Mouse (Mus musculus): ENCODE data around the gene Saa1.

Saa1 gene

DNA sequence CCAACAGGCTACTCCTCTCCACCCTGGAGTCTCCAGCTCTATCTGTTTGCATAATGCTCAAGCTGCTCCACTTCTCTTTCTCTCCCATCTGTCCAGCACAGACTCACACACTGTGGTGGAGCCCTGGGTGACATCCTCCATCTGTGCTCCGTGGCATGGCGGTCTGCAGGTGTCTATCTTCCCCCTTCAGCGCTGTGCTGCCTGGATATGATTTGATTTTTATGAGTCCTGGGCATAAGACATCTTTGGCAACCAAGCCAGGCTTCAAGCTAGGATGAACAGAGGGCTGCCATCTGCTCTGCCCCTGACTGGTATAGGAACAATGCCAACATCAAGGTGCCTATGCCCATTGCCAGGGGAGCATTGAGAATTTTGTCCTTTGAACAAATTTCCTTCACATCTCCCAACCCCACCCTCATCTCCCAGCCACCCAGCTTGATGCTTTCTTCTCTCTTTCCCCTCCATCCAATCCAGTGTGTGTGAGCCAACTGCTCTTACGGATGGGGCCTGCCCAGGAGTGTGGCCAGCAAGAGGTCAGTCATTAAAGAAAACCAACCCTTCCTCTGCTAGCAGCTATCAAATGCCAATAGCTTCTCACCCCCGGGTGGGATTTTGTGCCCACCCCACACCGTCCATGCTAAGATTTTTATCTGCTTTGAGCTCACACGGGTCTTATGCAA lies 24.0 kb downstream of the Saa1 start:
- DNase-seq (ENCODE audit: low spot score in 2 of 2) = no peak

GRCm38 (mm10) chr7:46716897-46717296 lies 25.9 kb downstream of the Saa1 start:
- DNase-seq (ENCODE audit: low spot score in 2 of 2) = no peak

DNA sequence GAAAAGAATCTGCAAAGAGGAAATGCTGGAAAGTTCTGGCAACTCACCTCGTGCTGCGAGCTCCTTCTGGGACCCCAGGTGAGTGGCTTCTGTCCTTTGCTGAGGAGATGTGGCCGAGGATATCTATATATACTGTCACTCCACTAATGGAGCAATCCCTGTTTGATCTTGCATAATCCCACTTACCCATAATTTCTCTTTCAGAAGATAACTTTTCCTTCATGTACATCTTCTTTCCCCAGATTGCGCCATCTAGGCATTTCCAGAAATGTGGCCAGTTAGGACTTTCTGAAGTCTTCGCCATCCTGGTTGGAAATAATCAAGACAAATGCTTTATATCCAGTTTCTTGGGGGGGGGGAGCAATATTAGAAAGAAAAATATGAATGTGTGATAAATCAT lies 27.2 kb downstream of the Saa1 start, which contains the start of gene Saa3:
TSS of gene Saa3 (minus strand) at position 101 of the 400 bp plus-strand sequence.
- no peak for DNase-seq (ENCODE audit: low spot score in 2 of 2)

- peak; percentile 61 to 74 for DNase-seq (ENCODE audit: low spot score in 2 of 2)
These were observed 28.3 kb downstream of the Saa1 start for GRCm38 (mm10) chr7:46714518-46714917.

GRCm38 (mm10) chr7:46712250-46712649 lies 30.5 kb downstream of the Saa1 start:
- DNase-seq (ENCODE audit: low spot score in 2 of 2) = no peak

- DNase-seq (ENCODE audit: low spot score in 2 of 2) = peak; percentile 77 to 83
These were observed 32.4 kb downstream of the Saa1 start, which contains the start of gene Saal1 for GRCm38 (mm10) chr7:46710390-46710844. Saal1 (minus strand) TSS chr7:46710680.

- DNase-seq (ENCODE audit: low spot score in 2 of 2) = no peak
These were observed 42.2 kb downstream of the Saa1 start for GRCm38 (mm10) chr7:46700521-46701025.

DNA sequence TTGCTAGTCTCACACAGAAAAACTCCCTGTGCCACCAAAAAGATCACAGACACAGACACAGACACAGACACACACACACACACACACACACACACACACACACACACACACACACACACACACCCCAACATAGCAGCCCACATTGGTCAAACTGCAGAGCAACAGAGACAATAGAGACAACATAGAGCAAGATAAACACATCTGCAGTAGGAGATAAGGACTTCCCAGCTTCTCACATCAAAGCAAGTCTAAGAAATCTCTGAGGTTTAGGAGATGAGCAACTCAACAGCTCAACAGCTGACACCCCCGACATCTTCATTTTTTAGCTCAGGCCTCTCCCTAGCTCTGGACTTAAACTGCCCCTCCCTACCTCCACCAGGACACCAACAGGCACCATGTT lies 46.0 kb downstream of the Saa1 start:
- DNase-seq (ENCODE audit: low spot score in 2 of 2) = no peak
